Mouse (Mus musculus) lung, postnatal 0 days (tissue): ENCODE data around the gene Sipa1l3.

ENCODE experiments used
- CTCF ChIP-seq: IDR thresholded peaks from 2 replicates; pipeline ENCODE4 v1.5.1; 2016; ENCODE audit warnings: antibody characterized with exemption, mild to moderate bottlenecking
- EP300 ChIP-seq: IDR thresholded peaks from 2 replicates; pipeline ENCODE4 v1.6.1; 2016; ENCODE audit warnings: antibody characterized with exemption, mild to moderate bottlenecking, control low read depth

- no peak for TF ChIP-seq CTCF
- no peak for TF ChIP-seq EP300
Observed at GRCm38 (mm10) chr7:29519211-29519550, 740 bp upstream of the Sipa1l3 start.
